Mouse (Mus musculus) monocyte, adult 2 months (primary cell): Measurements from ENCODE around the gene Bco1.

Source experiments
- DNase-seq, 2 experiments: peaks; one replicate each; pipeline ENCODE4 v3.0.0; 2022; ENCODE audit warnings: low spot score in 2 of 2, low read depth in 1 of 2

The Bco1 gene

DNA sequence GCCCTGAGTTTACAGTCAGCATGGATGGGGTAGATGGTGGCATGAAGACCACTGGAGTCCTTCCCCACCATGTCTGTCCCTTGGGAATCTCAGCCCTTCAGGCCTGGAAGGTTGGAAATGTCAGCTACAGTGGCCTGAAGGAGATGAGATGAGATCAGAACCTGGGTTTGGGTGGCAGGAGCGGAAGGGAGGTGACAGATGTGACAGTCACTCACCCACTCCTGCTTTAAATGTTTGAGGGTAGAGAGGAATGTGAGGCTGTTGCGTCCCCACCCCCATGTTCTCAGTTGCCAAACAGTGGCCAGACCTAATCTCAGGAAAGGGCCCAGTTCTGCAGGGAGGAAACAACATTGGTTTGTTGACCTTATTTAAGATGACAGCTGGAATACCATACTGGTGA lies 41.1 kb downstream of the Bco1 start:
- no peak for DNase-seq

DNA sequence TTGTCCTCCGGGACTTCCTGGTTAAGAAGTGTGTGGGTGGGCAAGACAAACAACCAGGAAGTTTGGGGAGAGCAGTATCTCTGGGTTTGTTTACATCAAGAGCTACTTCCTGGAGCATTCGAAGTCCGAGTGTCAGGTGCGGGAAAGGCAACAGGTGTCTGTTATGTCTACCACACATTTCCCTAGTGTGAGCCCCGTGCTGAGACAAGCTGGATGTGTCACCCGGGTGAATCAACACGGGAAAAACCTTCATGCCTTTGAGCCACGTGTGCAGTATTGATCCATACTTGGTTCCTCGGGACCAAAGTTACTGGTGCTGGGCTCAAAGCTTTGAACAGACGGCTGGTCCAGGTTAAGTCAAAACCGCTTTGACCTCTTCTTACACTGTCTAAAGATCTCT lies 41.7 kb downstream of the Bco1 start:
- DNase-seq: no peak

DNA sequence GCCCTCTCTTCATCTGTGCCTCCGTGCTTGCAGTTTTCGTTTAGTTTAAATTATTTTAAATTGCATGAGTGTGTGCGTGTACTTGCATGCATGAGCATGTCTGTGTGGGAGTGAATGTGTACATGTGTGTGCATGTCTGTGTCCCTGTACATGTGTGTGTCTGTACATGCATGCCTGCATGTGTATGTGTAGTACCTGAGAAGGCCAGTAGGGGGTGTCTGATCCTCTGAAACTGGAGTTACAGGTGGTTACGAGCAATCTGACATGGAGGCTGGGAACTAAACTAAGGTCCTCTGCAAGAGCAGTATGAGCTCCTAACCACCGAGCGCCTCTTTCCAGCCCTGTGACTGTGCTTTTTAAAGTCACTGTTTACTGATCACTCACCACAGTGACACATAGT lies 52.9 kb downstream of the Bco1 start:
- no peak for DNase-seq

- DNase-seq: no peak
These were observed 60.5 kb downstream of the Bco1 start for GRCm38 (mm10) chr8:117156149-117156548.

GRCm38 (mm10) chr8:117156866-117157768 lies 61.5 kb downstream of the Bco1 start:
- DNase-seq: no peak

DNA sequence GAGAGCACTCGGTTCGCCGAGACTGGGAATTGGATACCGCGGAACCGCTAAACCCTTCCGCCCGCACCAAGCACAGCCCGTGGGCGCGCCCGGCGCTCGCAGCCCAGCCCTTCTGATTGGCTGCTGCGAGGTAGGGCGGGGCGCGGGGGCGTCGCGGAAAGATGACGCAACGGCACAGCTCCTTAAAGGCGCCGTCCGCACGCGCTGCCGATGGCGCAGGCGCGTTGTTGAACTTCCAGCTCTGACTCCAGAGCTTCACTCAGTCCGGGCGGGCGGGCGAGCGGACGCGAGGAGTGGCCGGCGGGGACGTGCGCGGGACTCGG lies 62.1 kb downstream of the Bco1 start:
- peak; percentile 90 to 96 for DNase-seq

DNA sequence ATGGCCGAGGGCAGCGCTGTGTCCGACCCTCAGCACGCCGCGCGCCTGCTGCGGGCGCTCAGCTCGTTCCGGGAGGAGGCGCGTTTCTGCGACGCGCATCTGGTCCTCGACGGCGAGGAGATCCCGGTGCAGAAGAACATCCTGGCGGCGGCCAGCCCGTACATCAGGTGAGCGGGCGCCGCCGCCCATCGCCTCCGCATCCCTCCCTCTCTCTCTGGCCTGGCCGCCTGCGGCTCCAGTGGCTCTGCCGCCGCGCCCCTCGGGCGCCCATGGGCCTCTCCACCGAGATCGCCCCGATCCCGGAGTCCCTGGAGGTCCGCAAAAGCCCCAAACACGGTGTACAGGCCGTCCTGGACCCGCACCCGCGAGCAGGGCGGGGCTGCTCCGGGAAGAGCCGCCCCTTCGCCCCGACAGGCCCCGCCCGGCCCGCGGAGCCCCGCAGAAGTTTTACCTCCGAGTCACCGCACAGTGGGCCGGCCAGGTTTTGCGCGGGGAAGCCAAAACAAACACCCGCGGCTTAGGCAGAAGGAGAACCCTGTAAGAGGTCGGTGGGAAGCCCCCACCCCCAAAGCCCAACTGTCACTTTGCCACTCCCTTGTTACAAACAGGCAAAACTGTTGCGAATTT lies 62.6 kb downstream of the Bco1 start, which contains the start of gene Gan:
Gan (plus strand) TSS at position 1 of the 627 bp plus-strand sequence.
- no peak for DNase-seq

DNA sequence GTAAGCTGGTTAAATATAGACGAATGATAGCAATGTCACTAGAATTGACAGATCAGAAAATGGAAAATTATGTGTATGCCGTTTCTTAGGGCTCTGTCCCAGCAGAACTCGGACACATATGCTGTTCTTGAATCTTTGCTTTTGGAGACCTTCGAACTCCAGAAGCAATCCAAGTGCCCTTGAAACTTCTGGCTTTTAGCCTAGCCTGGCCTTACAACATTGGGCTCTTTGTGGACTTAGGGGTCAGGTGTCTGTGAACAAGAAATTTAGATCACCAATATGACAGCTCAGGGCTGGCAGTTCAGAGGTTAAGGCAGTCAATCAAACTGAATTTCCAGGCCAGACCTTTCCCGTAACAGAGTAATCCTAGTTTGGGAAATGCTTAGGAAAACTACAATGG lies 63.4 kb downstream of the Bco1 start:
- no peak for DNase-seq

DNA sequence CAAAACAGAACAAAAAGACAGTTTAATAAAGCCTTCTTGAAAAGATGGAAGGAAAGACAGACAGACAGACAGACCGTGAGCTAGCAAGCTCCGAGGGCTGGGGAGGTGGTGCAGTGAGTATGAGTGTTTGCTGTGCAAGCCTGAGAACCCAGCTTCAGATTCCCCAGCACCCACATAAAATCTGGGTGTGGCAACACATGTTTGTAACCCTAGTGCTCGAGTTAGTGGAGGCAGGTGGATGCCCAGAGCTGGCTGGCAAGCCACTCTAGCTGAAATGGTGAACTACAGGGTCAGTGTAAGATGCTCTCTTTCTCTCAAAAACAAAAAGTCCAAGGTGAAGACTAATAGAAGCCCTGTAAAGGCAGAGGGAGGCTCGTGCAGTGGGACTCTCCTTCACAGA lies 69.3 kb downstream of the Bco1 start:
- no peak for DNase-seq

- no peak for DNase-seq
These were observed 69.9 kb downstream of the Bco1 start for GRCm38 (mm10) chr8:117165542-117165941.

DNA sequence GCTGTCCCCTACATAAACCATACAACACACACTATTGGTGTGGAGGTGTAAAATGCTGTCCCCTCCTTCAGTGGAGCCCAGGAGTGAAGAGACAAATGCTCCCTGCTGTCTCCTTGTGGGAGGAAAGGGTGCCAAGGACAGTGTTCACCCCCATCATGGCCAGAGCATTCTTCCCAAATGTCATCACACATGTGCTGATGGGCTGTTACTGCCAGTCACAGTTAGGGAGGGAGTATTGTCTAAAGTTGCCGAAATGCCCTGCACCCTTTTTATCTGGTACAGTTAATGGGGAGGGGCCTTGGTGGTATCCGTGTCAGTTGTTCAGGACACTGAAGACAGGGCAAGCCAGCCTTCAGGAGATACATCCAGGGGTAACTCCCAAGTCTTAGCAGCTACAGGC lies 70.9 kb downstream of the Bco1 start:
- DNase-seq: no peak

GRCm38 (mm10) chr8:117167243-117167883 lies 71.7 kb downstream of the Bco1 start:
- DNase-seq: no peak

DNA sequence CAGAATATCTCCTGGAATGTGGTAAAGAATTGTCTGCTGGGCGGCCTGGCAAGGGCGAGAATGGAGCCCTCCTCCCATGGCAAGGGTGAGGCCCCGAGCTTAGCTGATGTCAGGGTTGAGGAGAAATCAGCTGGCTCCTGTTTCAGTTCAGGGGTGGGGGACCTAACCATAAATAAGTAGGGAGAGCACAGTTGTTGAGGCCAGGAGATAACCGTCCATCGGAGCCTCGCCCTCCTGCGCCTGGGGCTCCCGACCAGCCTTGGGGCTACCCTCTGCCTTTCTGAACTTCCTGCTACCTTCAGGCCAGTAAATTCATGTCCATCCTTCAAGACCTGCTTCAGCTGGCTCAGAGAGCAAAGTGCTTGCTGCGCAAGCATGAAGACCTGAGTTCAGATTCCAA lies 72.7 kb downstream of the Bco1 start:
- no peak for DNase-seq

DNA sequence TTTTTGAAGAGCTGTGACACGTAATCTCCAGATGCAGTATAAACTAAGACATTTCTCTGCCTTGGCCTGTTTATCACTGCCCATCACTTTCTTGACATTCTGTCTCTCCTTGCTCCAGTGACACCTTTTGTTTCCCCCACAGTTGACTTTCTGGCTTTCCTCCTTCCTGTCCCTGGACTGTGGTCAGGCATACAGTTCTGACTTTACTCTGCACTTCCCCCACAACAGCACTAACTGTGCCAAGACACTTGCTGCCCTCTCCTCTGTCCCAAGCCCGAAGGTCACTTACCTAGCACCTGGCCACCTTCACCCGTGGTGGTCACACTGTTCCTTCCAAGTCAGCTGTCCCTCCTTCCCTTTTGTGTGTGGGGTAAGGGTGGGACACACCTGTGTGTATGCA lies 76.2 kb downstream of the Bco1 start:
- DNase-seq: no peak

DNA sequence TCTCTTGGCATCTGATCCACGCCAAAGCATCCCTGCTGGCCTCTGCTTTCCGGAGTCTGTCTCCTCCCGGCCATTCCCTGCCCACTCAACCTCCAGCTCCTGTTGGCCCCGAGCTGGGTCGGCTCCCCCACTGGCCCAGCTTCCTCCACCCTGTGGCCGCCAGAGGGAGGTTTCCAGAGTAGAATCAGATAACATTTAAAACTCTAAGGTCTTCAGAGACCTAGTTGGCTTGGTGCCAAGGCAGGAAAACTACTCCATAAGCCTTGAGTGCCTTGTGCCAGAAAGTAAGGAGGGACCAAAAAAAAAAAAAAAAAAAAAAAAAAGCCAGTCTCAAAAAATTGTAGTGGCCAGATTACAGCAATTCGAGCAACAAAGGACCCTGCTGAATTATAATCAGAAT lies 77.2 kb downstream of the Bco1 start:
- no peak for DNase-seq

GRCm38 (mm10) chr8:117173690-117174089 lies 78.0 kb downstream of the Bco1 start:
- no peak for DNase-seq

DNA sequence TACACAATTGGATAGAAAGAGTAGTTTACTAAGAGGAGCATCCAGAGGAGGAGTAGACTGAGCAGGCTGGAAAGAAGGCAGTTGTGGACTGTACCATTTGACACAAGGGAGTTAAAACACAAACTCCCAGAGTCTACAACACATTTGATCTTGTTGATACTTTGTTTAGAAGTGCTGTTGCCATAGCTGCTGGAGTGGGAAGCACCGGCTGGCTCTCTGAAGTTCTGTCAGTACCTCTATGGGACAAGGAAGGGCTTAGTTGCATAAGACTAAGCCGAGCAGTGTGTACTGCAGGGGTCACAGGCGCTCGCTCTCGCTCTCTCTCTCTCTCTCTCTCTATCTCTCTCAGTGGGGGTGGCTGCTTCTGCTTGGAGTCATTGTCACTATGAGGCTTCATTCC lies 78.9 kb downstream of the Bco1 start:
- DNase-seq: no peak

GRCm38 (mm10) chr8:117176308-117176707 lies 80.7 kb downstream of the Bco1 start:
- no peak for DNase-seq

- no peak for DNase-seq
These were observed 81.6 kb downstream of the Bco1 start for GRCm38 (mm10) chr8:117177236-117177635.

DNA sequence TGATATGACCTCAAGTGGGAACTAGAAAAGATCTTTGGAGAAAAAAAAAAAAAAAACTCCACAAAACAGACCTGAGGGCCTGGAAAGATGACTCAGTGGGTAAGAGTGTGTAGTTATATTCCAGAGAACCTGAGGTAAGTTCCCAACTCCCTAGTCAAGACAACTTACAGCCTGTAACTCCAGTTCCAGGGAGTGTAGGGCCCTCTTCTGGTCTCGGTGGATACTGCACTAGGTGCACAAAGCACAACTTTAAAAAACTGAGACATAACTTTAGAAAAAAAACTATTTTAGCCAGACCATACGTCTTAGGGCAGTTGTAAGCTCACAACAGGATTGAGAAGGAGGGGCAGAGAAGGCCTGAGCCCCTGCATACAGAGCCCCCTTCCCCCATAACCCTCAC lies 82.4 kb downstream of the Bco1 start:
- no peak for DNase-seq

DNA sequence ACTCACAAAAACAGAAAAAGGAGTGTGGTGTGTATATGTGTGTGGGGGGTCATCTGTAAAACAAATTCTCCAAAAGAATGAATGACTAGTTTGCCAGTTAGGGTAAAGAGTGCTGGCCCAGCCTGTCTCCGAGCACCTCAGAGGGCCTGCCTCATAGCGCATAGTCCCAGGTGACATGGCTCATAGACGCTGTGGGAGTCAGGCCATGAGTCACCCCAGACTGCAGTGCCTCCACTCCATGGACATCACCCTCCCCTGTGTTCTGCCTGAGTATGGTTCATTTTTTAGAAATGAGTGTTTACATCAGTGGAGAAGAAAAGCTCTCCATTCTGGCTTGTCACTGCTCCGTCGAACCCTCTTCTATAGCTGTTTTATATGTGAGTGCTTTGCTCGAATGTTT lies 83.0 kb downstream of the Bco1 start:
- DNase-seq: no peak

DNA sequence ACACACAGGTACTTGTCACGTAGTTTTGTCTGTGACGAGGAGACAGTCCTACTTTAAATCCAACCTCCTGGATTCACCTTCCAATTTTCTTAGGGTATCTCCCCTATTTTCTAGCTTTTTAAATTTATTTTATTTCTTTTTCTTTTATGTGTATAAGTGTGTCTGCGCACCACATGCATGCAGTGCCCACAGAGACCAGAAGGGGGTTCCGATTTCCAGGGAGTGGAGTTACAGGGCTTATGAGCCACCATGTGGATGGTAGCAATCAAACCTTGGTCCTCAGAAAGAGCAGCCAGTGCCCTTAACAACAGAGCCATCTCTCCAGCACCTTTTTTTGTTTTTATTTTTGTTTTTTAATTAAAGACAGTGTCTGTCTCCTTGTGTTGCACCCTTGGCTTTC lies 87.1 kb downstream of the Bco1 start:
- DNase-seq: no peak
